Mouse (Mus musculus) liver, postnatal 0 days (tissue): ENCODE data around the gene Armcx4. TPM values are rescaled to one million over a fixed set of nuclear protein-coding genes. Genes with fewer than 3 reads are reported as not detected.
"Not testable (repeated sequence)": the region's sequence is repeated elsewhere in the genome, so short reads cannot be mapped to it uniquely, and the experiment has no call there.

Experiments used
- ATAC-seq: fragments of 200-750 bp; cut with Nextera tagmentation; 2 replicates; pipeline ENCODE4 v1.8.0; 2017; ENCODE audit warnings: mild to moderate bottlenecking, moderate library complexity
- DNase-seq: peaks from one replicate; pipeline ENCODE4 v3.0.0-alpha.2; 2016
- H3K27ac ChIP-seq: fragments of 300-500 bp; sonication (generic); 2 replicates; pipeline ENCODE4 v1.5.1; 2014; ENCODE audit warnings: antibody characterized with exemption, moderate library complexity, mild to moderate bottlenecking, low read depth
- H3K27me3 ChIP-seq: fragments of 300-500 bp; sonication (generic); 2 replicates; pipeline ENCODE4 v1.6.1; 2014; ENCODE audit warnings: low read length, control low read depth, mixed read lengths; ENCODE audit not compliant: insufficient read depth
- H3K36me3 ChIP-seq: fragments of 300-500 bp; sonication (generic); replicated peaks from 2 replicates; pipeline ENCODE4 v1.6.1; 2014; ENCODE audit warnings: mild to moderate bottlenecking, control low read depth, low read length, moderate library complexity, mixed read lengths; ENCODE audit not compliant: insufficient read depth
- H3K4me1 ChIP-seq: fragments of 300-500 bp; sonication (generic); 2 replicates; pipeline ENCODE4 v1.6.1; 2014; ENCODE audit warnings: antibody characterized with exemption, mild to moderate bottlenecking, control low read depth; ENCODE audit not compliant: insufficient read depth
- H3K4me2 ChIP-seq: fragments of 300-500 bp; sonication (generic); 2 replicates; pipeline ENCODE4 v1.6.1; 2014; ENCODE audit warnings: low read depth, mild to moderate bottlenecking, low read length, moderate library complexity, mixed read lengths
- H3K4me3 ChIP-seq: fragments of 300-500 bp; sonication (generic); 2 replicates; pipeline ENCODE4 v1.5.1; 2014; ENCODE audit warnings: low read depth, low read length
- H3K9ac ChIP-seq: fragments of 300-500 bp; sonication (generic); replicated peaks from 2 replicates; pipeline ENCODE4 v1.6.1; 2014; ENCODE audit warnings: mild to moderate bottlenecking, moderate library complexity
- H3K9me3 ChIP-seq: fragments of 300-500 bp; sonication (generic); 2 replicates; pipeline ENCODE4 v1.6.1; 2016; ENCODE audit warnings: mild to moderate bottlenecking, control low read depth, low read length, mixed read lengths
- CTCF ChIP-seq: sonication (generic); IDR thresholded peaks from 2 replicates; pipeline ENCODE4 v1.5.1; 2016; ENCODE audit warnings: antibody characterized with exemption, low read depth
- EP300 ChIP-seq: IDR thresholded peaks from 2 replicates; pipeline ENCODE4 v1.6.1; 2016; ENCODE audit warnings: antibody characterized with exemption, low read depth, mild to moderate bottlenecking
- WGBS: fragments of 180-500 bp; shearing (Covaris S2); extraction: QIAGEN DNeasy Blood & Tissue Kit; methylation state at CpG from one replicate; pipeline ENCODE4 v1.1.7; 2014; ENCODE audit not compliant: insufficient replicate concordance; 5-methylcytosine and 5-hydroxymethylcytosine counted together
- polyA plus RNA-seq: library from polyadenylated mRNA; unstranded; fragments of >200 nt; fragmentation: Nextera tagmentation; extraction: Ambion mirVana; gene quantifications from 2 replicates; pipeline ENCODE4 v1.2.1, GENCODE M21; 2015

Gene Armcx4
- polyA plus RNA-seq, 1 experiment from 2014 or later, result 0.61 TPM

- Histone ChIP-seq H3K27ac (no peak overlapping the region), H3K36me3 (no peaks in the 10 kb centered on the region)
- DNase-seq, result no peak
Measured at GRCm38 (mm10) chrX:134690871-134691539, 4.7 kb downstream of the Armcx4 start.

GRCm38 (mm10) chrX:134691540-134691935 is 5.2 kb downstream of the Armcx4 start:
- Histone ChIP-seq H3K4me3 (no peak overlapping the region), H3K36me3 (no peaks in the 10 kb centered on the region), H3K27ac (no peak overlapping the region), H3K9ac (no peak overlapping the region), H3K9me3 (no peaks in the 10 kb centered on the region), H3K27me3 (0 out of 2 replicates have a peak, but pooled peaks cover 8% of the 10 kb centered on the region), H3K4me2 (no peak overlapping the region), H3K4me1 (no peaks in the 10 kb centered on the region)
- TF ChIP-seq EP300 (no peak), CTCF (no peak)
- DNase-seq (no peak), ATAC-seq (no peak)
- whole genome bisulfite sequencing, result 83% methylated on average over 2 of the region's 2 CpGs

More at GRCm38 (mm10) chrX:134690871-134691539, 4.7 kb downstream of the Armcx4 start:
- no peak overlapping the region for H3K9ac ChIP-seq
- H3K4me2 ChIP-seq, result no peak overlapping the region
- WGBS, result 70% methylated on average over 10 of the region's 10 CpGs
- no peak for TF ChIP-seq CTCF
- no peak for TF ChIP-seq EP300
- no peak for ATAC-seq
- H3K4me1 ChIP-seq, result no peaks in the 10 kb centered on the region
- H3K4me3 ChIP-seq, result no peak overlapping the region
- peaks cover 13% of the 10 kb centered on the region; the same call in 1 of the 2 replicates for H3K27me3 ChIP-seq
- no peaks in the 10 kb centered on the region for H3K9me3 ChIP-seq

GRCm38 (mm10) chrX:134716863-134717262 is 30.5 kb downstream of the Armcx4 start:
- Histone ChIP-seq H3K27ac (no peak overlapping the region), H3K9ac (no peak overlapping the region), H3K27me3 (no peaks in the 10 kb centered on the region), H3K4me3 (no peak overlapping the region), H3K36me3 (no peaks in the 10 kb centered on the region), H3K9me3 (no peaks in the 10 kb centered on the region), H3K4me1 (0 out of 2 replicates have a peak, but pooled peaks cover 2% of the 10 kb centered on the region), H3K4me2 (no peak overlapping the region)
- DNase-seq (no peak), ATAC-seq (no peak)
- WGBS, result 71% methylated on average over 3 of the region's 3 CpGs
- TF ChIP-seq EP300 (no peak), CTCF (no peak)

- H3K4me3 ChIP-seq, result peak within 1 kb of the TSS; percentile 45
- H3K4me2 ChIP-seq, result peak within 1 kb of the TSS; percentile 76
- 15% methylated on average over 16 of the region's 16 CpGs for WGBS
- H3K36me3 ChIP-seq, result no peaks in the 10 kb centered on the region
- DNase-seq, result peak; percentile 39
- ATAC-seq, result peak; percentile 74
- H3K27ac ChIP-seq, result peak within 1 kb of the TSS; percentile 57
- H3K27me3 ChIP-seq, result no peaks in the 10 kb centered on the region
- no peak for TF ChIP-seq EP300
- TF ChIP-seq CTCF, result peak; percentile 16
- H3K9me3 ChIP-seq, result no peaks in the 10 kb centered on the region
- peak within 1 kb of the TSS; percentile 30 for H3K9ac ChIP-seq
- 0 out of 2 replicates have a peak, but pooled peaks cover 2% of the 10 kb centered on the region for H3K4me1 ChIP-seq
Measured at GRCm38 (mm10) chrX:134717752-134718308, 31.5 kb downstream of the Armcx4 start, which contains the start of gene Armcx1. TSS of gene Armcx1 (plus strand) at chrX:134717963.

- DNase-seq (peak; percentile 49), ATAC-seq (peak; percentile 68)
- Histone ChIP-seq H3K36me3 (no peaks in the 10 kb centered on the region), H3K9me3 (no peaks in the 10 kb centered on the region), H3K4me3 (peak overlapping the region; percentile 45), H3K27ac (0 out of 2 replicates have a peak overlapping the region, but pooled peaks have one; percentile 57), H3K4me1 (0 out of 2 replicates have a peak, but pooled peaks cover 2% of the 10 kb centered on the region), H3K27me3 (no peaks in the 10 kb centered on the region), H3K9ac (no peak overlapping the region; the same call in 1 of the 2 replicates), H3K4me2 (peak overlapping the region; percentile 76)
- no peak for TF ChIP-seq CTCF
- TF ChIP-seq EP300, result no peak
- 24% methylated on average over 14 of the region's 14 CpGs for WGBS
Measured at GRCm38 (mm10) chrX:134718524-134718923, 32.2 kb downstream of the Armcx4 start.

- not testable (repeated sequence) for H3K27me3 ChIP-seq, H3K4me1 ChIP-seq, H3K9me3 ChIP-seq, H3K27ac ChIP-seq, H3K9ac ChIP-seq, H3K36me3 ChIP-seq, H3K4me3 ChIP-seq, DNase-seq, ATAC-seq, H3K4me2 ChIP-seq
- 69% methylated on average over 1 of the region's 2 CpGs for WGBS
Measured at GRCm38 (mm10) chrX:134723762-134724161, 37.4 kb downstream of the Armcx4 start.
